Mouse (Mus musculus) liver, embryonic 14.5 days (tissue): ENCODE measurements around the gene Olfr692. TPM values are rescaled to one million over a fixed set of nuclear protein-coding genes. Genes with fewer than 3 reads are reported as not detected.
"Not testable (repeated sequence)": the region's sequence is repeated elsewhere in the genome, so short reads cannot be mapped to it uniquely, and the experiment has no call there.

Source experiments
- ATAC-seq: fragments of 200-750 bp; cut with Nextera tagmentation; 2 replicates; pipeline ENCODE4 v1.8.0; 2017; ENCODE audit warnings: moderate number of reproducible peaks, mild to moderate bottlenecking, moderate library complexity; ENCODE audit not compliant: insufficient read depth
- DNase-seq, 3 experiments: peaks; one replicate each; pipeline ENCODE4 v3.0.0-alpha.2; 2012 to 2013; ENCODE audit warnings: low read depth in 3 of 3, low spot score in 3 of 3
- H3K27ac ChIP-seq: fragments of 300-500 bp; sonication (generic); 2 replicates; pipeline ENCODE4 v1.5.1; 2014; ENCODE audit warnings: moderate library complexity, mild to moderate bottlenecking, control low read depth, inconsistent platforms
- H3K27me3 ChIP-seq: fragments of 300-500 bp; sonication (generic); 2 replicates; pipeline ENCODE4 v1.6.1; 2014; ENCODE audit warnings: mild to moderate bottlenecking, low read length, moderate library complexity; ENCODE audit not compliant: control insufficient read depth, insufficient read depth
- H3K36me3 ChIP-seq: fragments of 300-500 bp; sonication (generic); replicated peaks from 2 replicates; pipeline ENCODE4 v1.6.1; 2014; ENCODE audit warnings: low read depth; ENCODE audit not compliant: control insufficient read depth, insufficient read depth
- H3K4me1 ChIP-seq, 2 experiments: fragments of 200-500 bp in 1 of 2; fragments of 300-500 bp in 1 of 2; sonication (generic) in 1 of 2; replicated peaks; 2 replicates each; pipeline ENCODE4 v1.6.1; 2012 to 2014; ENCODE audit warnings: antibody characterized with exemption in 1 of 2, inconsistent platforms in 1 of 2, low read length in 1 of 2; ENCODE audit not compliant: control insufficient read depth in 2 of 2, insufficient read depth in 2 of 2
- H3K4me2 ChIP-seq: fragments of 300-500 bp; sonication (generic); 2 replicates; pipeline ENCODE4 v1.6.1; 2014; ENCODE audit warnings: low read depth, mild to moderate bottlenecking, control low read depth, moderate library complexity
- H3K4me3 ChIP-seq, 2 experiments: fragments of 200-500 bp in 1 of 2; fragments of 300-500 bp in 1 of 2; sonication (generic) in 1 of 2; 2 replicates each; pipeline ENCODE4 v1.5.1; 2012 to 2014; ENCODE audit warnings: low read depth in 2 of 2, low read length in 2 of 2, mild to moderate bottlenecking in 2 of 2, control low read depth in 1 of 2, inconsistent platforms in 1 of 2, moderate library complexity in 1 of 2; ENCODE audit not compliant: insufficient read depth in 1 of 2
- H3K9ac ChIP-seq: fragments of 300-500 bp; sonication (generic); replicated peaks from 2 replicates; pipeline ENCODE4 v1.6.1; 2014; ENCODE audit warnings: mild to moderate bottlenecking, control low read depth, moderate library complexity
- H3K9me3 ChIP-seq: fragments of 300-500 bp; sonication (generic); 2 replicates; pipeline ENCODE4 v1.6.1; 2016; ENCODE audit warnings: low read length, mixed read lengths; ENCODE audit not compliant: control insufficient read depth
- CTCF ChIP-seq: IDR thresholded peaks from 2 replicates; pipeline ENCODE4 v1.5.1; 2016; ENCODE audit warnings: antibody characterized with exemption, low read depth, control low read depth
- EP300 ChIP-seq: IDR thresholded peaks from 2 replicates; pipeline ENCODE4 v1.6.1; 2016; ENCODE audit warnings: antibody characterized with exemption, low read depth
- WGBS: fragments of 180-500 bp; shearing (Covaris S2); extraction: QIAGEN DNeasy Blood & Tissue Kit; methylation state at CpG from one replicate; pipeline ENCODE4 v1.1.7; 2014; ENCODE audit not compliant: insufficient replicate concordance; 5-methylcytosine and 5-hydroxymethylcytosine counted together
- polyA plus RNA-seq, 2 experiments: library from polyadenylated mRNA; depleted of rRNA in 1 of 2; stranded (reverse) in 1 of 2; unstranded in 1 of 2; fragments of >200 nt; fragmentation: Nextera tagmentation in 1 of 2; extraction: Ambion mirVana in 1 of 2; gene quantifications; 2 replicates each; pipeline versions ENCODE4 v1.2.1 to v1.2.3; 2012 to 2014

Gene Olfr692
- polyA plus RNA-seq (2012; rRNA removed) = not detected in 2 replicates
- not detected in 2 replicates for polyA plus RNA-seq (2014; fragmentation: Nextera tagmentation; extraction: Ambion mirVana)

- 62% methylated on average over 1 of the region's 1 CpGs for WGBS
- no peak for ATAC-seq
These were observed at the start of gene Olfr692 for GRCm38 (mm10) chr7:105367930-105368329. TSS of gene Olfr692 (plus strand) at chr7:105368230.

DNA sequence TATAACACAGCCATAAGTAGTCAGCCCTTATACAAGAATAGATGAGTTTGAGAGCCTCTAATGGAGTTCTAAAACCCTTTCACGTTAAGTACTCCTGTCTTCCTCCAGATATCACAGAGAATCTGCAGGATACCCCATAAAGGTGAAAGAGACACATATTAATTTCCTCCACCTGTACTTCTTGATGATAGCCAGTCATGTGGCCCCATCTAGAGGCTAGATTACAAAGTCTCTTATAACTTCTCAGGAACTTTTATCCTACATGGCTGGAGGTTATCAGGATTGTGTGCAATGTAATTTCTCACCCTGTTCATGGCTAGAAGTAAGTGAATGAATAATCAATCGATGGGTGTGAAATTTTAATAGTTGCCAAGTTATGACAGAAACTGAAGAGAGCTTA, 42.7 kb upstream of the Olfr692 start:
- DNase-seq (no peak), ATAC-seq (no peak)
- no peaks in the 10 kb centered on the region for H3K9me3 ChIP-seq
- H3K27me3 ChIP-seq = no peaks in the 10 kb centered on the region
- no peaks in the 10 kb centered on the region for H3K36me3 ChIP-seq
- H3K4me3 ChIP-seq = no peak overlapping the region
- H3K9ac ChIP-seq = no peak overlapping the region
- TF ChIP-seq CTCF (no peak), EP300 (no peak)
- 47% methylated on average over 2 of the region's 2 CpGs for WGBS
- H3K4me2 ChIP-seq = no peak overlapping the region
- H3K4me1 ChIP-seq = no peaks in the 10 kb centered on the region
- no peak overlapping the region for H3K27ac ChIP-seq

More at GRCm38 (mm10) chr7:105367930-105368329, at the start of gene Olfr692:
- no peaks in the 10 kb centered on the region for H3K27me3 ChIP-seq
- H3K4me3 ChIP-seq = no peak within 1 kb of the TSS
- H3K9me3 ChIP-seq = no peaks in the 10 kb centered on the region
- TF ChIP-seq CTCF = no peak
- TF ChIP-seq EP300 = no peak
- no peak within 1 kb of the TSS for H3K4me2 ChIP-seq
- H3K36me3 ChIP-seq = no peaks in the 10 kb centered on the region
- no peak within 1 kb of the TSS for H3K9ac ChIP-seq
- no peaks in the 10 kb centered on the region for H3K4me1 ChIP-seq
- H3K27ac ChIP-seq = no peak within 1 kb of the TSS
- DNase-seq = no peak

GRCm38 (mm10) chr7:105334004-105334403, 34.0 kb upstream of the Olfr692 start, which contains the start of gene Olfr690:
TSS of gene Olfr690 (minus strand) at chr7:105334104.
- ATAC-seq = no peak
- no peaks in the 10 kb centered on the region for H3K36me3 ChIP-seq
- no peak within 1 kb of the TSS for H3K4me3 ChIP-seq
- DNase-seq = no peak
- no peak within 1 kb of the TSS for H3K4me2 ChIP-seq
- H3K4me1 ChIP-seq = no peaks in the 10 kb centered on the region
- H3K9me3 ChIP-seq = no peaks in the 10 kb centered on the region
- H3K9ac ChIP-seq = no peak within 1 kb of the TSS
- H3K27ac ChIP-seq = no peak within 1 kb of the TSS
- WGBS = 64% methylated on average over 1 of the region's 1 CpGs
- H3K27me3 ChIP-seq = no peaks in the 10 kb centered on the region
- TF ChIP-seq CTCF = no peak
- no peak for TF ChIP-seq EP300

DNA sequence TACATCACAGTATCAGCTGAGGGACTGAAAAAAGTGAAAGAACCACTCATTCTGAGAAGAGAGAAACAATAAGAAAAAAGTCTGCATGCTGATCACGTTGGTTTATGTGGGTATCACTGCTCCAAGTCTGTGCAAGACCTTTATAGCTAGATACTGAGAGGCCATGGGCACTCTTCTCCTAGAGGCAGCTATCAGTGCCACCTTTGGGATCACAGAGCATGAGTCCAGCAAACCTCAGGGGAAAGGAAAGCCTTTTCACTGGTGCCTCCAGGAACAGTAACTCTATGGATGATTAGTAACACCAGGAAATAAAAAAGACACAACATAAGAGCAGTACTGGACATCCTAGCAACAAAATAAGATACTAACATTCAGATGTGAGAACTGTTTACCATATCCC, 25.9 kb upstream of the Olfr692 start, which contains the start of gene Olfr691:
Gene Olfr691 (minus strand): TSS at position 101 of the 400 bp plus-strand sequence.
- H3K9ac ChIP-seq = no peak within 1 kb of the TSS
- TF ChIP-seq EP300 (no peak), CTCF (no peak)
- H3K9me3 ChIP-seq = no peaks in the 10 kb centered on the region
- WGBS = 26% methylated on average over 1 of the region's 1 CpGs
- H3K4me1 ChIP-seq = no peaks in the 10 kb centered on the region
- H3K4me3 ChIP-seq = no peak within 1 kb of the TSS
- no peaks in the 10 kb centered on the region for H3K27me3 ChIP-seq
- no peak within 1 kb of the TSS for H3K4me2 ChIP-seq
- H3K27ac ChIP-seq = no peak within 1 kb of the TSS
- ATAC-seq (no peak), DNase-seq (no peak)
- H3K36me3 ChIP-seq = no peaks in the 10 kb centered on the region

GRCm38 (mm10) chr7:105342752-105343151, 25.3 kb upstream of the Olfr692 start:
- DNase-seq (no peak), ATAC-seq (no peak)
- TF ChIP-seq CTCF (no peak), EP300 (no peak)
- Histone ChIP-seq H3K9ac (no peak overlapping the region), H3K27ac (no peak overlapping the region), H3K4me1 (no peaks in the 10 kb centered on the region), H3K9me3 (no peaks in the 10 kb centered on the region), H3K27me3 (no peaks in the 10 kb centered on the region), H3K36me3 (no peaks in the 10 kb centered on the region), H3K4me2 (no peak overlapping the region), H3K4me3 (no peak overlapping the region)
- 56% methylated on average over 2 of the region's 2 CpGs for WGBS

- H3K27ac ChIP-seq, H3K27me3 ChIP-seq, H3K4me3 ChIP-seq, H3K4me2 ChIP-seq, DNase-seq, H3K36me3 ChIP-seq, H3K4me1 ChIP-seq, H3K9me3 ChIP-seq, H3K9ac ChIP-seq: not testable (repeated sequence)
- ATAC-seq = peak; percentile 57
- no CpG with 5 or more reads among the region's 5 CpGs for WGBS
These were observed 12.0 kb upstream of the Olfr692 start for GRCm38 (mm10) chr7:105356064-105356463.

GRCm38 (mm10) chr7:105356487-105356886, 11.5 kb upstream of the Olfr692 start:
- not testable (repeated sequence) for DNase-seq, H3K27me3 ChIP-seq, H3K27ac ChIP-seq, H3K9ac ChIP-seq, H3K36me3 ChIP-seq, H3K4me3 ChIP-seq, H3K4me2 ChIP-seq, H3K9me3 ChIP-seq, H3K4me1 ChIP-seq
- ATAC-seq = peak; percentile 82
- whole genome bisulfite sequencing = 81% methylated on average over 1 of the region's 2 CpGs
